Mouse (Mus musculus) neutrophil, adult 5-6 weeks (primary cell): Measurements from ENCODE around the gene Tmem229b. TPM values are rescaled to one million over a fixed set of nuclear protein-coding genes. Genes with fewer than 3 reads are reported as not detected.
A peak's percentile ranks its signal among the peaks of the same experiment; 100 is the strongest.

Experiments
- ATAC-seq: fragments of 151-379, 151-347 bp; 2 replicates; pipeline ENCODE4 v1.8.0; 2017; ENCODE audit warnings: mild to moderate bottlenecking, moderate TSS enrichment; ENCODE audit not compliant: insufficient number of reproducible peaks, poor library complexity, low FRiP score, severe bottlenecking; ENCODE audit errors: extremely low read depth
- total RNA-seq: library from RNA; stranded (forward); fragments of 200-1000 nt; gene quantifications from 2 replicates; pipeline ENCODE4 v1.2.3, GENCODE M21; 2017

The Tmem229b gene
- total RNA-seq, 1 experiment from 2014 or later = 85.9 TPM

- no peak for ATAC-seq
Measured at GRCm38 (mm10) chr12:79016109-79016508, 8.7 kb upstream of the Tmem229b start.

GRCm38 (mm10) chr12:79010569-79010968, 3.1 kb upstream of the Tmem229b start:
- ATAC-seq = no peak

- ATAC-seq = peak; percentile 71
Measured at GRCm38 (mm10) chr12:79006478-79007125, 825 bp downstream of the Tmem229b start.

- ATAC-seq = no peak
Measured at GRCm38 (mm10) chr12:79006076-79006475, 1.4 kb downstream of the Tmem229b start.

GRCm38 (mm10) chr12:79005456-79005855, 2.0 kb downstream of the Tmem229b start:
- ATAC-seq = no peak

GRCm38 (mm10) chr12:79002978-79003377, 4.4 kb downstream of the Tmem229b start:
- no peak for ATAC-seq

- ATAC-seq = no peak
Measured at GRCm38 (mm10) chr12:79002406-79002805, 5.0 kb downstream of the Tmem229b start.

- ATAC-seq = no peak
Measured at GRCm38 (mm10) chr12:78996711-78997110, 10.7 kb downstream of the Tmem229b start.

GRCm38 (mm10) chr12:78996271-78996670, 11.2 kb downstream of the Tmem229b start:
- no peak for ATAC-seq

GRCm38 (mm10) chr12:78987581-78988081, 19.8 kb downstream of the Tmem229b start:
- ATAC-seq = no peak

- no peak for ATAC-seq
Measured at GRCm38 (mm10) chr12:78984035-78984432, 23.4 kb downstream of the Tmem229b start.

- no peak for ATAC-seq
Measured at GRCm38 (mm10) chr12:78983296-78984034, 24.0 kb downstream of the Tmem229b start.

GRCm38 (mm10) chr12:78981938-78982825, 25.2 kb downstream of the Tmem229b start:
- ATAC-seq = no peak

GRCm38 (mm10) chr12:78981131-78981530, 26.3 kb downstream of the Tmem229b start:
- no peak for ATAC-seq

- ATAC-seq = peak; percentile 86
Measured at GRCm38 (mm10) chr12:78980683-78981091, 26.7 kb downstream of the Tmem229b start.

- ATAC-seq = no peak
Measured at GRCm38 (mm10) chr12:78977552-78977951, 29.9 kb downstream of the Tmem229b start.

GRCm38 (mm10) chr12:78977078-78977477, 30.3 kb downstream of the Tmem229b start:
- no peak for ATAC-seq

- ATAC-seq = peak; percentile 66; the same call in 1 of the 2 replicates
Measured at GRCm38 (mm10) chr12:78975836-78976235, 31.6 kb downstream of the Tmem229b start.

- ATAC-seq = no peak
Measured at GRCm38 (mm10) chr12:78974767-78975166, 32.7 kb downstream of the Tmem229b start.
